Mouse (Mus musculus) heart, adult 10 weeks (tissue): ENCODE data around the gene a. TPM values are rescaled to one million over a fixed set of nuclear protein-coding genes. Genes with fewer than 3 reads are reported as not detected.

ENCODE experiments used
- polyA plus RNA-seq: library from polyadenylated mRNA; stranded (reverse); fragments of 350-450 nt; fragmentation: Illumina TruSeq; extraction: RNeasy Lipid Tissue Mini Kit (QIAGEN cat#74804); gene quantifications from one replicate; pipeline ENCODE4 v1.2.3, GENCODE M21; 2014; ENCODE audit warnings: low read depth, low replicate concordance

The a gene
- polyA plus RNA-seq = not detected

GRCm38 (mm10) chr2:154790656-154791483, at the start of gene a, which contains the start of gene Raly:
Gene a (plus strand): TSS chr2:154791402.
Gene Raly (plus strand): TSS chr2:154791096.

GRCm38 (mm10) chr2:154769930-154770329, 21.3 kb upstream of the a start, which contains the start of gene Gm14214:
Gene Gm14214 (minus strand): TSS chr2:154770030.

GRCm38 (mm10) chr2:154892201-154893044, 101.2 kb downstream of the a start, which contains the start of gene Eif2s2:
Gene Eif2s2 (minus strand): TSS chr2:154892935.

DNA sequence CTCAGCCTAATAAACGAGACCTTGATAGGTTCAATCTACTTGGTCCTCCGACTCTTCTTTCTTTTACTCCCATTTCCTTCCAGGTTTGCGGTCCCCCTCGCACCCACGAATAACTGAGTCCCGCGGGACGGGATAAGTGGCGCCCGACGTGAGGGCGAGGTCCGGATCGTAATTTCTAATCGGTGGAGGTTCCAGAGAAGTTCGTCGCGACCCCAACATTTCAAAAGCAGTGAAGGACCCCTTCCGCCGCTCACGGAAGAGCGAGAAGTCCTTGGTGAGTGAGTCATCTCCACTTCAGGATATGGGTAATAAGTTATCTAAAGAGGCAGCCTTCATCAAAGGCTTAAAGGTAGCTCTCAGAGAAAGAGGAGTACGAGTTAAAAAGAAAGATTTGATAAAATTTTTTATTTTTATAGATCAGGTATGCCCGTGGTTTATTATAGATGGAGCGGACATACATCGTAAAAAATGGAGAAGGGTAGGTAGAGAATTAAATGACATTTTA, 227.1 kb downstream of the a start, which contains the start of gene Gm14226:
Gene Gm14226, plus strand, starts transcription at position 16 of the 505 bp plus-strand sequence.

DNA sequence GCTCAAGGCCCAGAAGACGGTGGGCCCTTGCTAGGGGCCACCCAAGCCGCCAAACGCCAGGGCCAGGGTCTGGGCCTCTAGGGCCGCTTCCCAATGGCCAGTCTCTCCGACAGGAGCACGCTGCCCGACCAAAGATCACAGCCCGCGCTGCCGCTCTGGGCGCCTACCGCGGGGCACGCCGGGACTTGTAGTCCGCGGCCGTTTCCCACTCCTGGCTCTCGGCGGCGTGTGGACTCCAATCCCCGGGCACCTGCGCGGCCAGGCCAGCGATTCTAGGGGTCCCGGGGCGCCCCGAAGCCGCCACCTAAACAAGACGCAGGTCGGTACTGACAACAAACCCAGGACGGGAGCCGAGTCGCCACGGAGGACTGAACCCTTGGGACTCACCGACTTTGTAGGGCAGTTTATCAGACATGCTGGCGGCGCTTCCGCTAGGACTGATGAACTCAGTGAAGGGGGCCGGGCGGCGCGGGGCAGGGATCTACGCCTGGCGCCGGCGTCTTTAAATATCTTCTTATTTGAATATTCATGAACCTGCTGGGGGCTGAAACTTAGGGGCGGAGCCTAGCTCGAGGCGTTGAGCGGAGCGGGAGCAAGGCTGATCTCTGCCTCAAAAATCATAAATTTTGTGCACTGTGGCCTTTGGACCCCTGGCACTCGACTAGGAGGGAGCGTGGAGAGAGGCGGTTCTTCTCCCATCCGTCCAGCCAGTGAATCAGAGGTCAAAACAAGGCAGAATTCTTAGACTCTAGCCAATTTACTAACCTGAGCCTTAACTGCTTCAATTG, 283.0 kb downstream of the a start, which contains the start of gene Ahcy:
Gene Ahcy, minus strand, starts transcription at position 520 of the 788 bp plus-strand sequence.

Other genes starting within 250 kb of the a start
- gene 1700003F12Rik, start 244.3 kb upstream of the a start, polyA plus RNA-seq = not detected
- gene Actl10, start 239.6 kb upstream of the a start, polyA plus RNA-seq = not detected
- gene Necab3, start 232.5 kb upstream of the a start, polyA plus RNA-seq = 0.60 TPM
- gene E2f1, start 221.5 kb upstream of the a start, polyA plus RNA-seq = 0.42 TPM
- gene Pxmp4, start 187.7 kb upstream of the a start, polyA plus RNA-seq = 35.2 TPM
- 2.6 TPM for gene Zfp341, start 178.1 kb upstream of the a start, polyA plus RNA-seq
- not detected for gene 4930519P11Rik, start 178.0 kb upstream of the a start, polyA plus RNA-seq
- gene Chmp4b, start 139.7 kb upstream of the a start, polyA plus RNA-seq = 123 TPM
- gene Gm14214, start 21.4 kb upstream of the a start, polyA plus RNA-seq = not detected
- 106 TPM for gene Raly, start 306 bp upstream of the a start, polyA plus RNA-seq
- gene Eif2s2, start 101.5 kb downstream of the a start, polyA plus RNA-seq = 72.9 TPM
- 0.34 TPM for gene Gm14226, start 226.9 kb downstream of the a start, polyA plus RNA-seq